Mouse (Mus musculus) MEL (cell line): ENCODE results near the gene Ripply2. TPM values are rescaled to one million over a fixed set of nuclear protein-coding genes. Genes with fewer than 3 reads are reported as not detected.
A peak's percentile ranks its signal among the peaks of the same experiment; 100 is the strongest.

Experiments used
- DNase-seq: peaks from one replicate; pipeline ENCODE4 v3.0.0; 2011; ENCODE audit warnings: low read depth, low spot score
- H3K27ac ChIP-seq: 2 replicates; pipeline ENCODE4 v1.5.1; 2012; ENCODE audit warnings: low read depth, mild to moderate bottlenecking, control low read depth, low read length, moderate library complexity; ENCODE audit not compliant: control insufficient read depth
- H3K27me3 ChIP-seq, 2 experiments: fragments of 150-350 bp in 1 of 2; sonication (generic) in 1 of 2; 2 replicates each; pipeline ENCODE4 v1.6.1; 2012; ENCODE audit warnings: low read length in 2 of 2, mild to moderate bottlenecking in 2 of 2, improper control_type of control experiment in 1 of 2, moderate library complexity in 1 of 2; ENCODE audit not compliant: insufficient read depth in 2 of 2, control insufficient read depth in 1 of 2
- H3K36me3 ChIP-seq, 2 experiments: 2 replicates each; pipeline ENCODE4 v1.6.1; 2012 to 2014; ENCODE audit warnings: low read length in 2 of 2, improper control_type of control experiment in 1 of 2, inconsistent platforms in 1 of 2, mild to moderate bottlenecking in 1 of 2; ENCODE audit not compliant: insufficient read depth in 2 of 2, control insufficient read depth in 1 of 2
- H3K4me1 ChIP-seq, 2 experiments: fragments of 150-350 bp in 1 of 2; sonication (generic) in 1 of 2; 2 replicates each; pipeline ENCODE4 v1.6.1; 2012; ENCODE audit warnings: low read length in 2 of 2, improper control_type of control experiment in 1 of 2, mild to moderate bottlenecking in 1 of 2; ENCODE audit not compliant: insufficient read depth in 2 of 2, control insufficient read depth in 1 of 2
- H3K4me3 ChIP-seq, 2 experiments: fragments of 150-350 bp in 1 of 2; sonication (generic) in 1 of 2; 2 replicates each; pipeline ENCODE4 v1.5.1; 2012; ENCODE audit warnings: low read depth in 2 of 2, low read length in 2 of 2, mild to moderate bottlenecking in 2 of 2, moderate library complexity in 2 of 2, control low read depth in 1 of 2, improper control_type of control experiment in 1 of 2; ENCODE audit not compliant: control insufficient read depth in 1 of 2, insufficient read depth in 1 of 2
- H3K79me2 ChIP-seq: 2 replicates; pipeline ENCODE4 v1.6.1; 2012; ENCODE audit warnings: mild to moderate bottlenecking, low read length, moderate library complexity; ENCODE audit not compliant: control insufficient read depth, poor library complexity, insufficient read depth
- H3K9ac ChIP-seq: 2 replicates; pipeline ENCODE4 v1.6.1; 2012; ENCODE audit warnings: low read depth, mild to moderate bottlenecking, control low read depth, low read length, moderate library complexity; ENCODE audit not compliant: control insufficient read depth, poor library complexity, severe bottlenecking
- H3K9me3 ChIP-seq: fragments of 150-350 bp; sonication (generic); replicated peaks from 2 replicates; pipeline ENCODE4 v1.6.1; 2012; ENCODE audit warnings: mild to moderate bottlenecking, low read length, improper control_type of control experiment, moderate library complexity; ENCODE audit not compliant: insufficient read depth
- BHLHE40 ChIP-seq: IDR thresholded peaks from 2 replicates; pipeline ENCODE4 v1.6.1; 2012; ENCODE audit warnings: low read depth, mild to moderate bottlenecking, inconsistent platforms, low read length, improper control_type of control experiment, borderline replicate concordance
- CHD1 ChIP-seq: IDR thresholded peaks from 2 replicates; pipeline ENCODE4 v1.6.1; 2012; ENCODE audit warnings: low read depth, mild to moderate bottlenecking, inconsistent platforms, low read length, improper control_type of control experiment
- CHD2 ChIP-seq: IDR thresholded peaks from 2 replicates; pipeline ENCODE4 v1.6.1; 2011; ENCODE audit warnings: low read length, improper control_type of control experiment
- CTCF ChIP-seq, 3 experiments: IDR thresholded peaks in 2 of 3; conservative IDR thresholded peaks in 1 of 3; 2 replicates each; pipeline ENCODE4 v1.5.1; 2011 to 2012; ENCODE audit warnings: low read length in 3 of 3, low read depth in 2 of 3, mild to moderate bottlenecking in 2 of 3, improper control_type of control experiment in 1 of 3, inconsistent platforms in 1 of 3, mixed read lengths in 1 of 3, moderate library complexity in 1 of 3; ENCODE audit not compliant: control insufficient read depth in 1 of 3, insufficient read depth in 1 of 3, poor library complexity in 1 of 3, severe bottlenecking in 1 of 3
- E2F4 ChIP-seq: IDR thresholded peaks from 2 replicates; pipeline ENCODE4 v1.6.1; 2011; ENCODE audit warnings: low read depth, low read length, improper control_type of control experiment, borderline replicate concordance
- ELF1 ChIP-seq: IDR thresholded peaks from 2 replicates; pipeline ENCODE4 v1.6.1; 2014; ENCODE audit warnings: low read depth, mild to moderate bottlenecking, inconsistent platforms, low read length, improper control_type of control experiment, moderate library complexity
- EP300 ChIP-seq, 2 experiments: IDR thresholded peaks; 2 replicates each; pipeline ENCODE4 v1.6.1; 2011; ENCODE audit warnings: improper control_type of control experiment in 2 of 2, low read length in 2 of 2, low read depth in 1 of 2, mild to moderate bottlenecking in 1 of 2
- ETS1 ChIP-seq: IDR thresholded peaks from 2 replicates; pipeline ENCODE4 v1.6.1; 2012; ENCODE audit warnings: low read depth, mild to moderate bottlenecking, inconsistent platforms, low read length, improper control_type of control experiment, moderate library complexity
- GABPA ChIP-seq: IDR thresholded peaks from 2 replicates; pipeline ENCODE4 v1.6.1; 2012; ENCODE audit warnings: low read depth, mild to moderate bottlenecking, inconsistent platforms, low read length, improper control_type of control experiment, moderate library complexity
- GATA1 ChIP-seq: IDR thresholded peaks from 2 replicates; pipeline ENCODE4 v1.6.1; 2011; ENCODE audit warnings: low read depth, low read length, improper control_type of control experiment
- HCFC1 ChIP-seq: IDR thresholded peaks from 2 replicates; pipeline ENCODE4 v1.6.1; 2012; ENCODE audit warnings: low read depth, mild to moderate bottlenecking, inconsistent platforms, low read length, improper control_type of control experiment, moderate library complexity
- JUND ChIP-seq: IDR thresholded peaks from 2 replicates; pipeline ENCODE4 v1.6.1; 2011; ENCODE audit warnings: low read depth, mild to moderate bottlenecking, improper control_type of control experiment, low read length
- KAT2A ChIP-seq: conservative IDR thresholded peaks from 2 replicates; pipeline ENCODE4 v1.6.1; 2012; ENCODE audit warnings: low read depth, low read length, improper control_type of control experiment, inconsistent platforms
- MAFK ChIP-seq: IDR thresholded peaks from 2 replicates; pipeline ENCODE4 v1.6.1; 2011; ENCODE audit warnings: low read depth, mild to moderate bottlenecking, low read length, improper control_type of control experiment, borderline replicate concordance
- MEF2A ChIP-seq: IDR thresholded peaks from 2 replicates; pipeline ENCODE4 v1.6.1; 2014; ENCODE audit warnings: low read depth, mild to moderate bottlenecking, inconsistent platforms, low read length, improper control_type of control experiment; ENCODE audit not compliant: poor library complexity, insufficient replicate concordance, severe bottlenecking; ENCODE audit errors: extremely low read depth
- MXI1 ChIP-seq: IDR thresholded peaks from 2 replicates; pipeline ENCODE4 v1.6.1; 2011; ENCODE audit warnings: mild to moderate bottlenecking, low read depth, low read length, improper control_type of control experiment
- MYB ChIP-seq: IDR thresholded peaks from 2 replicates; pipeline ENCODE4 v1.6.1; 2011; ENCODE audit warnings: mild to moderate bottlenecking, low read depth, low read length, improper control_type of control experiment
- MYC ChIP-seq: IDR thresholded peaks from 2 replicates; pipeline ENCODE4 v1.6.1; 2011; ENCODE audit warnings: low read depth, mild to moderate bottlenecking, low read length, improper control_type of control experiment, moderate library complexity
- NELFE ChIP-seq: IDR thresholded peaks from 2 replicates; pipeline ENCODE4 v1.6.1; 2011; ENCODE audit warnings: low read depth, low read length, improper control_type of control experiment
- NRF1 ChIP-seq: IDR thresholded peaks from 2 replicates; pipeline ENCODE4 v1.6.1; 2014; ENCODE audit warnings: low read depth, mild to moderate bottlenecking, inconsistent platforms, low read length, improper control_type of control experiment, moderate library complexity; ENCODE audit not compliant: poor library complexity, insufficient read depth, severe bottlenecking
- POLR2A ChIP-seq, 2 experiments: IDR thresholded peaks; 2 replicates each; pipeline ENCODE4 v1.6.1; 2011 to 2012; ENCODE audit warnings: low read length in 2 of 2, mild to moderate bottlenecking in 2 of 2, control low read depth in 1 of 2, improper control_type of control experiment in 1 of 2, low read depth in 1 of 2, moderate library complexity in 1 of 2; ENCODE audit not compliant: control insufficient read depth in 1 of 2, insufficient read depth in 1 of 2, poor library complexity in 1 of 2
- POLR2AphosphoS5 ChIP-seq: IDR thresholded peaks from 2 replicates; pipeline ENCODE4 v1.6.1; 2012; ENCODE audit warnings: low read depth, borderline replicate concordance, mild to moderate bottlenecking, inconsistent platforms, low read length, moderate library complexity, mixed read lengths
- RAD21 ChIP-seq: IDR thresholded peaks from 2 replicates; pipeline ENCODE4 v1.6.1; 2011; ENCODE audit warnings: mild to moderate bottlenecking, low read depth, low read length, improper control_type of control experiment
- SIN3A ChIP-seq: IDR thresholded peaks from 2 replicates; pipeline ENCODE4 v1.6.1; 2012; ENCODE audit warnings: low read length, improper control_type of control experiment, inconsistent platforms
- SMC3 ChIP-seq: IDR thresholded peaks from 2 replicates; pipeline ENCODE4 v1.6.1; 2011; ENCODE audit warnings: low read depth, low read length, improper control_type of control experiment
- TAL1 ChIP-seq: IDR thresholded peaks from 2 replicates; pipeline ENCODE4 v1.6.1; 2012; ENCODE audit warnings: mild to moderate bottlenecking, inconsistent platforms, low read length, moderate library complexity, mixed read lengths
- TBP ChIP-seq: IDR thresholded peaks from 2 replicates; pipeline ENCODE4 v1.8.0; 2011; ENCODE audit warnings: low read depth, low read length, improper control_type of control experiment
- TCF12 ChIP-seq: IDR thresholded peaks from 2 replicates; pipeline ENCODE4 v1.6.1; 2014; ENCODE audit warnings: low read depth, mild to moderate bottlenecking, inconsistent platforms, low read length, improper control_type of control experiment, moderate library complexity
- UBTF ChIP-seq: IDR thresholded peaks from 2 replicates; pipeline ENCODE4 v1.6.1; 2012; ENCODE audit warnings: low read depth, mild to moderate bottlenecking, inconsistent platforms, low read length, improper control_type of control experiment, moderate library complexity, borderline replicate concordance; ENCODE audit not compliant: insufficient read depth
- USF1 ChIP-seq: IDR thresholded peaks from 2 replicates; pipeline ENCODE4 v1.6.1; 2014; ENCODE audit warnings: low read depth, mild to moderate bottlenecking, inconsistent platforms, low read length, improper control_type of control experiment, moderate library complexity
- USF2 ChIP-seq, 2 experiments: IDR thresholded peaks; 2 replicates each; pipeline ENCODE4 v1.6.1; 2011 to 2012; ENCODE audit warnings: improper control_type of control experiment in 2 of 2, low read length in 2 of 2, borderline replicate concordance in 1 of 2, inconsistent platforms in 1 of 2, low read depth in 1 of 2, mild to moderate bottlenecking in 1 of 2; ENCODE audit not compliant: insufficient read depth in 1 of 2
- ZC3H11A ChIP-seq: IDR thresholded peaks from 2 replicates; pipeline ENCODE4 v1.6.1; 2012; ENCODE audit warnings: low read depth, mild to moderate bottlenecking, inconsistent platforms, low read length, improper control_type of control experiment
- ZKSCAN1 ChIP-seq: IDR thresholded peaks from 2 replicates; pipeline ENCODE4 v1.6.1; 2012; ENCODE audit warnings: low read depth, mild to moderate bottlenecking, inconsistent platforms, low read length, improper control_type of control experiment, moderate library complexity
- ZMIZ1 ChIP-seq: IDR thresholded peaks from 2 replicates; pipeline ENCODE4 v1.6.1; 2012; ENCODE audit warnings: low read depth, mild to moderate bottlenecking, inconsistent platforms, low read length, improper control_type of control experiment, moderate library complexity
- ZNF384 ChIP-seq: IDR thresholded peaks from 2 replicates; pipeline ENCODE4 v1.6.1; 2012; ENCODE audit warnings: low read depth, mild to moderate bottlenecking, inconsistent platforms, low read length, improper control_type of control experiment
- polyA plus RNA-seq, 2 experiments: library from polyadenylated mRNA; stranded (reverse) in 1 of 2; unstranded in 1 of 2; fragments of >175 nt in 1 of 2; fragments of >200 nt in 1 of 2; gene quantifications; 2 replicates each; pipeline versions ENCODE4 v1.2.1 to v1.2.4; 2012; ENCODE audit warnings: low replicate concordance in 2 of 2, low read depth in 1 of 2; ENCODE audit not compliant: insufficient read length in 2 of 2, insufficient read depth in 1 of 2, missing spikeins in 1 of 2
- total RNA-seq: library from RNA; depleted of rRNA; stranded (reverse); fragments of 300-350 nt; gene quantifications from 2 replicates; pipeline ENCODE4 v1.2.3, GENCODE M21; 2012

Gene Ripply2
- total and polyA plus RNA-seq, 3 experiments = not detected

GRCm38 (mm10) chr9:87021778-87022523 is 6.6 kb downstream of the Ripply2 start, which contains the start of gene Cyb5r4:
Cyb5r4 (plus strand) TSS chr9:87022014.
- Histone ChIP-seq H3K4me3 (peak within 1 kb of the TSS; percentile 71 to 96), H3K79me2 (peaks cover 13% of the 10 kb centered on the region), H3K27me3 (no peaks in the 10 kb centered on the region), H3K4me1 (peaks cover 0 to 8% of the 10 kb centered on the region in 2 experiments; a peak in 3 of 4 replicates), H3K9ac (peak within 1 kb of the TSS; percentile 89), H3K9me3 (no peaks in the 10 kb centered on the region), H3K36me3 (peaks cover 0 to 20% of the 10 kb centered on the region in 2 experiments; a peak in 2 of 4 replicates), H3K27ac (peak within 1 kb of the TSS; percentile 49)
- peak; percentile 97 for DNase-seq
- TF ChIP-seq SIN3A (peak; percentile 100), MEF2A (0 out of 2 replicates have a peak, but pooled peaks have one; percentile 13), GABPA (no peak), BHLHE40 (no peak), POLR2AphosphoS5 (no peak), KAT2A (no peak), NELFE (peak; percentile 73), TCF12 (no peak), E2F4 (no peak), POLR2A (IDR thresholded peaks at IDR 0.05; ENCODE audit: control insufficient read depth in 1 of 2, insufficient read depth in 1 of 2, low read depth in 1 of 2, low read length in 2 of 2, poor library complexity in 1 of 2) (peak; percentile 72 to 77; a peak in 3 of 4 replicates), NRF1 (peak; percentile 86), TBP (no peak), ETS1 (peak; percentile 7; the same call in 1 of the 2 replicates), ZKSCAN1 (no peak), ZC3H11A (no peak), ELF1 (peak; percentile 97), USF1 (peak; percentile 50; the same call in 1 of the 2 replicates), CHD1 (no peak), ZMIZ1 (no peak), CTCF (IDR thresholded peaks at IDR 0.05 in 2 of 3, conservative IDR thresholded peaks at IDR 0.05 in 1 of 3; ENCODE audit: control insufficient read depth in 1 of 3, insufficient read depth in 1 of 3, low read depth in 2 of 3, low read length in 3 of 3, poor library complexity in 1 of 3, severe bottlenecking in 1 of 3) (no peak), MYB (no peak), ZNF384 (no peak), USF2 (IDR thresholded peaks at IDR 0.05; ENCODE audit: borderline replicate concordance in 1 of 2, insufficient read depth in 1 of 2, low read depth in 1 of 2, low read length in 2 of 2) (no peak), MYC (no peak), CHD2 (no peak), SMC3 (no peak), EP300 (IDR thresholded peaks at IDR 0.05; ENCODE audit: low read depth in 1 of 2, low read length in 2 of 2) (no peak), JUND (no peak), GATA1 (0 out of 2 replicates have a peak, but pooled peaks have one; percentile 39), TAL1 (no peak), RAD21 (no peak), HCFC1 (peak; percentile 84), MXI1 (peak; percentile 98), UBTF (no peak), MAFK (no peak)
